Mouse (Mus musculus) C2C12 (cell line): Measurements from ENCODE around the gene Slc25a36.

ENCODE experiments used
- CEBPB ChIP-seq: IDR thresholded peaks from one replicate; pipeline ENCODE4 v1.6.1; 2011; ENCODE audit warnings: low read depth, mild to moderate bottlenecking, control low read depth, moderate library complexity
- CTCF ChIP-seq: IDR thresholded peaks from one replicate; pipeline ENCODE4 v1.5.1; 2011; ENCODE audit not compliant: control insufficient read depth, insufficient read depth, insufficient read length
- MAX ChIP-seq: IDR thresholded peaks from one replicate; pipeline ENCODE4 v1.6.1; 2011; ENCODE audit warnings: mild to moderate bottlenecking, control low read depth
- MYOG ChIP-seq: IDR thresholded peaks from one replicate; pipeline ENCODE4 v1.6.1; 2011; ENCODE audit not compliant: control insufficient read depth, insufficient read length; ENCODE audit errors: extremely low read depth
- USF1 ChIP-seq: IDR thresholded peaks from one replicate; pipeline ENCODE4 v1.6.1; 2011; ENCODE audit warnings: low read depth, mild to moderate bottlenecking, control low read depth, moderate library complexity

GRCm38 (mm10) chr9:97087850-97088249, 23.1 kb downstream of the Slc25a36 start:
- no peak for TF ChIP-seq USF1
- TF ChIP-seq CTCF = no peak
- no peak for TF ChIP-seq MYOG
- no peak for TF ChIP-seq MAX
- TF ChIP-seq CEBPB = no peak
